Mouse (Mus musculus) MEL (cell line): ENCODE measurements around the gene Sgcd. TPM values are rescaled to one million over a fixed set of nuclear protein-coding genes. Genes with fewer than 3 reads are reported as not detected.

Experiments used
- DNase-seq: peaks from one replicate; pipeline ENCODE4 v3.0.0; 2011; ENCODE audit warnings: low read depth, low spot score
- H3K27ac ChIP-seq: 2 replicates; pipeline ENCODE4 v1.5.1; 2012; ENCODE audit warnings: low read depth, mild to moderate bottlenecking, control low read depth, low read length, moderate library complexity; ENCODE audit not compliant: control insufficient read depth
- H3K27me3 ChIP-seq, 2 experiments: fragments of 150-350 bp in 1 of 2; sonication (generic) in 1 of 2; 2 replicates each; pipeline ENCODE4 v1.6.1; 2012; ENCODE audit warnings: low read length in 2 of 2, mild to moderate bottlenecking in 2 of 2, improper control_type of control experiment in 1 of 2, moderate library complexity in 1 of 2; ENCODE audit not compliant: insufficient read depth in 2 of 2, control insufficient read depth in 1 of 2
- H3K36me3 ChIP-seq, 2 experiments: 2 replicates each; pipeline ENCODE4 v1.6.1; 2012 to 2014; ENCODE audit warnings: low read length in 2 of 2, improper control_type of control experiment in 1 of 2, inconsistent platforms in 1 of 2, mild to moderate bottlenecking in 1 of 2; ENCODE audit not compliant: insufficient read depth in 2 of 2, control insufficient read depth in 1 of 2
- H3K4me1 ChIP-seq, 2 experiments: fragments of 150-350 bp in 1 of 2; sonication (generic) in 1 of 2; 2 replicates each; pipeline ENCODE4 v1.6.1; 2012; ENCODE audit warnings: low read length in 2 of 2, improper control_type of control experiment in 1 of 2, mild to moderate bottlenecking in 1 of 2; ENCODE audit not compliant: insufficient read depth in 2 of 2, control insufficient read depth in 1 of 2
- H3K4me3 ChIP-seq, 2 experiments: fragments of 150-350 bp in 1 of 2; sonication (generic) in 1 of 2; 2 replicates each; pipeline ENCODE4 v1.5.1; 2012; ENCODE audit warnings: low read depth in 2 of 2, low read length in 2 of 2, mild to moderate bottlenecking in 2 of 2, moderate library complexity in 2 of 2, control low read depth in 1 of 2, improper control_type of control experiment in 1 of 2; ENCODE audit not compliant: control insufficient read depth in 1 of 2, insufficient read depth in 1 of 2
- H3K79me2 ChIP-seq: 2 replicates; pipeline ENCODE4 v1.6.1; 2012; ENCODE audit warnings: mild to moderate bottlenecking, low read length, moderate library complexity; ENCODE audit not compliant: control insufficient read depth, poor library complexity, insufficient read depth
- H3K9ac ChIP-seq: 2 replicates; pipeline ENCODE4 v1.6.1; 2012; ENCODE audit warnings: low read depth, mild to moderate bottlenecking, control low read depth, low read length, moderate library complexity; ENCODE audit not compliant: control insufficient read depth, poor library complexity, severe bottlenecking
- H3K9me3 ChIP-seq: fragments of 150-350 bp; sonication (generic); replicated peaks from 2 replicates; pipeline ENCODE4 v1.6.1; 2012; ENCODE audit warnings: mild to moderate bottlenecking, low read length, improper control_type of control experiment, moderate library complexity; ENCODE audit not compliant: insufficient read depth
- CHD2 ChIP-seq: IDR thresholded peaks from 2 replicates; pipeline ENCODE4 v1.6.1; 2011; ENCODE audit warnings: low read length, improper control_type of control experiment
- CTCF ChIP-seq, 3 experiments: IDR thresholded peaks in 2 of 3; conservative IDR thresholded peaks in 1 of 3; 2 replicates each; pipeline ENCODE4 v1.5.1; 2011 to 2012; ENCODE audit warnings: low read length in 3 of 3, low read depth in 2 of 3, mild to moderate bottlenecking in 2 of 3, improper control_type of control experiment in 1 of 3, inconsistent platforms in 1 of 3, mixed read lengths in 1 of 3, moderate library complexity in 1 of 3; ENCODE audit not compliant: control insufficient read depth in 1 of 3, insufficient read depth in 1 of 3, poor library complexity in 1 of 3, severe bottlenecking in 1 of 3
- E2F4 ChIP-seq: IDR thresholded peaks from 2 replicates; pipeline ENCODE4 v1.6.1; 2011; ENCODE audit warnings: low read depth, low read length, improper control_type of control experiment, borderline replicate concordance
- ELF1 ChIP-seq: IDR thresholded peaks from 2 replicates; pipeline ENCODE4 v1.6.1; 2014; ENCODE audit warnings: low read depth, mild to moderate bottlenecking, inconsistent platforms, low read length, improper control_type of control experiment, moderate library complexity
- ETS1 ChIP-seq: IDR thresholded peaks from 2 replicates; pipeline ENCODE4 v1.6.1; 2012; ENCODE audit warnings: low read depth, mild to moderate bottlenecking, inconsistent platforms, low read length, improper control_type of control experiment, moderate library complexity
- JUND ChIP-seq: IDR thresholded peaks from 2 replicates; pipeline ENCODE4 v1.6.1; 2011; ENCODE audit warnings: low read depth, mild to moderate bottlenecking, improper control_type of control experiment, low read length
- MAFK ChIP-seq: IDR thresholded peaks from 2 replicates; pipeline ENCODE4 v1.6.1; 2011; ENCODE audit warnings: low read depth, mild to moderate bottlenecking, low read length, improper control_type of control experiment, borderline replicate concordance
- MAX ChIP-seq: IDR thresholded peaks from 2 replicates; pipeline ENCODE4 v1.6.1; 2011; ENCODE audit warnings: low read length, improper control_type of control experiment
- MEF2A ChIP-seq: IDR thresholded peaks from 2 replicates; pipeline ENCODE4 v1.6.1; 2014; ENCODE audit warnings: low read depth, mild to moderate bottlenecking, inconsistent platforms, low read length, improper control_type of control experiment; ENCODE audit not compliant: poor library complexity, insufficient replicate concordance, severe bottlenecking; ENCODE audit errors: extremely low read depth
- MXI1 ChIP-seq: IDR thresholded peaks from 2 replicates; pipeline ENCODE4 v1.6.1; 2011; ENCODE audit warnings: mild to moderate bottlenecking, low read depth, low read length, improper control_type of control experiment
- POLR2AphosphoS2 ChIP-seq: IDR thresholded peaks from 2 replicates; pipeline ENCODE4 v1.6.1; 2011; ENCODE audit warnings: low read length, improper control_type of control experiment
- POLR2AphosphoS5 ChIP-seq: IDR thresholded peaks from 2 replicates; pipeline ENCODE4 v1.6.1; 2012; ENCODE audit warnings: low read depth, borderline replicate concordance, mild to moderate bottlenecking, inconsistent platforms, low read length, moderate library complexity, mixed read lengths
- RAD21 ChIP-seq: IDR thresholded peaks from 2 replicates; pipeline ENCODE4 v1.6.1; 2011; ENCODE audit warnings: mild to moderate bottlenecking, low read depth, low read length, improper control_type of control experiment
- SIN3A ChIP-seq: IDR thresholded peaks from 2 replicates; pipeline ENCODE4 v1.6.1; 2012; ENCODE audit warnings: low read length, improper control_type of control experiment, inconsistent platforms
- UBTF ChIP-seq: IDR thresholded peaks from 2 replicates; pipeline ENCODE4 v1.6.1; 2012; ENCODE audit warnings: low read depth, mild to moderate bottlenecking, inconsistent platforms, low read length, improper control_type of control experiment, moderate library complexity, borderline replicate concordance; ENCODE audit not compliant: insufficient read depth
- USF1 ChIP-seq: IDR thresholded peaks from 2 replicates; pipeline ENCODE4 v1.6.1; 2014; ENCODE audit warnings: low read depth, mild to moderate bottlenecking, inconsistent platforms, low read length, improper control_type of control experiment, moderate library complexity
- ZC3H11A ChIP-seq: IDR thresholded peaks from 2 replicates; pipeline ENCODE4 v1.6.1; 2012; ENCODE audit warnings: low read depth, mild to moderate bottlenecking, inconsistent platforms, low read length, improper control_type of control experiment
- ZKSCAN1 ChIP-seq: IDR thresholded peaks from 2 replicates; pipeline ENCODE4 v1.6.1; 2012; ENCODE audit warnings: low read depth, mild to moderate bottlenecking, inconsistent platforms, low read length, improper control_type of control experiment, moderate library complexity
- polyA plus RNA-seq, 2 experiments: library from polyadenylated mRNA; stranded (reverse) in 1 of 2; unstranded in 1 of 2; fragments of >175 nt in 1 of 2; fragments of >200 nt in 1 of 2; gene quantifications; 2 replicates each; pipeline versions ENCODE4 v1.2.1 to v1.2.4; 2012; ENCODE audit warnings: low replicate concordance in 2 of 2, low read depth in 1 of 2; ENCODE audit not compliant: insufficient read length in 2 of 2, insufficient read depth in 1 of 2, missing spikeins in 1 of 2
- total RNA-seq: library from RNA; depleted of rRNA; stranded (reverse); fragments of 300-350 nt; gene quantifications from 2 replicates; pipeline ENCODE4 v1.2.3, GENCODE M21; 2012

The Sgcd gene
- total and polyA plus RNA-seq, 3 experiments = not detected

DNA sequence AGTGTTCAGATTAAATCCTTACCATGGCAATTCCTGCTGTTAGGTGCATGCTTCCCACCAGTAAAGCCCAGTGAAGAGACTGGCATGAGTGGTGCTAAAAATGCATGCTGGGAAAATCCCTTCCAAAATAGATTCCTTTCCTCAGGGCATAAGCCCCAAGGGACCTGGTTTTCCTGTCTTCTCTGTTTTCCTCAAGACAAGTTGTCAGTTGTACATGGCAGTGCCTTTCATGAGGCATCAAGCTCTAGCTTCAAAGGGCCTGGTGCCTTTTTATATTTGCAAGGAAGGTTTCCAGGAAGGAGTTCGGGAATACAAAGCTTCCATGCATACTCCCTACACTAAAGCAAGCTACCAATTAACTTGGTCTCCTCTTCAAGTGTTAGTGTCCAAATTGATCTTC is 782.3 kb downstream of the Sgcd start:
- H3K79me2 ChIP-seq = no peaks in the 10 kb centered on the region
- TF ChIP-seq MAX (no peak), POLR2AphosphoS5 (no peak), SIN3A (no peak), RAD21 (no peak)
- H3K4me3 ChIP-seq = no peak overlapping the region
- no peak for DNase-seq
- no peaks in the 10 kb centered on the region for H3K36me3 ChIP-seq
- no peak overlapping the region for H3K9ac ChIP-seq
- no peaks in the 10 kb centered on the region for H3K9me3 ChIP-seq
- H3K27ac ChIP-seq = no peak overlapping the region
- no peaks in the 10 kb centered on the region; a peak in 1 of 4 replicates for H3K27me3 ChIP-seq
- no peaks in the 10 kb centered on the region for H3K4me1 ChIP-seq

DNA sequence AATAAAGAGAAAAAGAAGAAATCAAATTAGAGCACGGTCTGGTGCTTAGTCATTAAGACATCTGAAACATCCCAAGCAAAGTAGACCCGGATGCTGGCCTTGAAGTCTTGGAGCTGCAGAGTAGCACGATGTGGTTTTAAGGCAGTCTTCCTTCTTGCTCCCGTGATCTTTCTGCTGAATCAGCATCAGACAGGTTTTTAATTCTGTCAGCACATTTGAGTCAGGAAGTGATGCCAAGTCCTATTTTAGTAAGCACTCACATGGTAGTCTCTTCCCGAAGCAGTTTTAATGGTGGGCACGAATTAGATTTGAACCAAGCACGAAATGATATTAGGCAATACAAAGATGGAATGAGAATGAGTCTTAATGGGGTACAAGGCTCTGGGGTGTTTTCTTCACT is 789.7 kb downstream of the Sgcd start:
- TF ChIP-seq JUND = no peak
- TF ChIP-seq ZKSCAN1 = no peak
- no peak for TF ChIP-seq CHD2
- TF ChIP-seq E2F4 = no peak
- TF ChIP-seq MAX = no peak
- TF ChIP-seq ELF1 = no peak
- TF ChIP-seq MAFK = no peak
- Histone ChIP-seq H3K4me1 (no peaks in the 10 kb centered on the region), H3K36me3 (no peaks in the 10 kb centered on the region), H3K79me2 (no peaks in the 10 kb centered on the region), H3K27me3 (no peaks in the 10 kb centered on the region), H3K27ac (no peak overlapping the region), H3K9ac (no peak overlapping the region), H3K9me3 (no peaks in the 10 kb centered on the region), H3K4me3 (no peak overlapping the region)
- DNase-seq = no peak

- no peaks in the 10 kb centered on the region for H3K27me3 ChIP-seq
- H3K27ac ChIP-seq = no peak overlapping the region
- TF ChIP-seq MEF2A (no peak), CTCF (IDR thresholded peaks at IDR 0.05 in 2 of 3, conservative IDR thresholded peaks at IDR 0.05 in 1 of 3; ENCODE audit: control insufficient read depth in 1 of 3, insufficient read depth in 1 of 3, low read depth in 2 of 3, low read length in 3 of 3, poor library complexity in 1 of 3, severe bottlenecking in 1 of 3) (no peak), MXI1 (no peak), POLR2AphosphoS2 (no peak), UBTF (no peak), RAD21 (no peak), ELF1 (no peak), ETS1 (no peak), E2F4 (no peak), USF1 (no peak), ZC3H11A (no peak), POLR2AphosphoS5 (no peak)
- H3K79me2 ChIP-seq = no peaks in the 10 kb centered on the region
- H3K4me1 ChIP-seq = no peaks in the 10 kb centered on the region
- no peak for DNase-seq
- no peak overlapping the region for H3K4me3 ChIP-seq
- no peak overlapping the region for H3K9ac ChIP-seq
- no peaks in the 10 kb centered on the region for H3K9me3 ChIP-seq
- H3K36me3 ChIP-seq = no peaks in the 10 kb centered on the region
These were observed 800.2 kb downstream of the Sgcd start for GRCm38 (mm10) chr11:47188556-47188955.
